Mouse (Mus musculus) spleen, adult 2 months (tissue): ENCODE data around the gene Atraid.

Experiments used
- CTCF ChIP-seq: fragments of 200-500 bp; IDR thresholded peaks from 2 replicates; pipeline ENCODE4 v1.5.1; 2011; ENCODE audit warnings: mild to moderate bottlenecking, inconsistent platforms; ENCODE audit not compliant: insufficient read depth, insufficient read length, insufficient replicate concordance; ENCODE audit errors: extremely low read depth
- POLR2A ChIP-seq: fragments of 200-500 bp; IDR thresholded peaks from 2 replicates; pipeline ENCODE4 v1.6.1; 2011; ENCODE audit warnings: low read depth, low read length, inconsistent platforms

DNA sequence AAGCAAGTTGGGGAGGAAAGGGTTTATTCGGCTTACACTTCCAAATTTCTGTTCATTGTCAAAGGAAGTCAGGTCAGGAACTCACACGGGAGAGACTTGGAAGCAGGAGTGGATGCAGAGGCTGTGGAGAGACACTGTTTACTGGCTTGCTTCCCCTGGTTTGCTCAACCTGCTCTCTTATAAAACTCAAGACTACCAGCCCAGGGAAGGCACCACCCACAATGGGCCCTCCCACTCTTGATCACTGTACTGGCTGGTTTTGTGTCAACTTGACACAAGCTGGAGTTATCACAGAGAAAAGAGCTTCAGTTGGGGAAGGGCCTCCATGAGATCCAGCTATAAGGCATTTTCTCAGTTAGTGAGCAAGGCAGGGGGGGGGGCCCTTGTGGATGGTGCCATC lies 22.9 kb downstream of the Atraid start:
- TF ChIP-seq CTCF = no peak
- no peak for TF ChIP-seq POLR2A
